Mouse (Mus musculus) brain, embryonic 18.5 days (tissue): ENCODE results near the gene Ccer1.
"Not testable (repeated sequence)": the region's sequence is repeated elsewhere in the genome, so short reads cannot be mapped to it uniquely, and the experiment has no call there.

Source experiments
- DNase-seq: peaks from one replicate; pipeline ENCODE4 v3.0.0-alpha.2; 2012; ENCODE audit warnings: low read depth, low spot score

Gene Ccer1

DNA sequence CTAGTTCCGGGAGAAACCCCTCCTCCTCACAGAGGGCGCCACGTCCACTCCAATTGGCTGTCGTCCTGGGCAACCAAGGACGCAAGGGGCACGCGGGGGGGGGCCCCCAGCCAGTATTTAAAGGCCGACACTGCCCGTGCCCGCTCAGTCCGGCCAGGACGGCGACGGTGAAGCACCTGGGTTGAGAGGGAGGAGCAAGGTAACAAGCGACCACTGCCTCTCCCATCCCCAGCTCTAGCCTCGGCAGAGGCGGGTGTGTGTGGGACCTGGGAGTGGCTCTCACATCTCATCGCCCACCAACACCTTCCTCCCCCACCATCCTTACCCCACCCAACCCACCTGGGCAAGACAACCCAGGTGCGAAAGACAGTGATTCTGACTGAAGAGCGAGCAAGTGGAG, at the start of gene Ccer1:
Ccer1 (plus strand) TSS at position 147 of the 400 bp plus-strand sequence.
- no peak for DNase-seq

- DNase-seq = no peak
These were observed 49.1 kb upstream of the Ccer1 start, which contains the start of gene Epyc for GRCm38 (mm10) chr10:97643768-97644167. Gene Epyc, plus strand, starts transcription at chr10:97644068.

GRCm38 (mm10) chr10:97650334-97650733, 42.5 kb upstream of the Ccer1 start:
- no peak for DNase-seq

DNA sequence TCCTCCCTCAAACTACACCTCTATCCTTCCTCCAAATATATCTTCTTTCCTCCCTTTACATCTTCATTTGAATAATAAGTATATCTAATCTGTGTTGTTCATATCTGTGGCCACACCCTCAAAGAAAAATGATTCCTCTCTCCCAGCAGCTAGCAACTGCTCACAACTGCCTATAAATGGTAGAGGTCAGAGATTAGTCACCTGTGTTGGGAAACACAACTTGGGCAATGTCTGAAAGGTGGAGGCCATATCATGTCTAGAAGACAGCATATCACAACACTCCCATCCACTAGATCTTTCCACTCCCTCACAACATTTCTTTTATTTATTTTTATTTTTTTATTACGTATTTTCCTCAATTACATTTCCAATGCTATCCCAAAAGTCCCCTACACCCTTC, 33.4 kb upstream of the Ccer1 start:
- no peak for DNase-seq

DNA sequence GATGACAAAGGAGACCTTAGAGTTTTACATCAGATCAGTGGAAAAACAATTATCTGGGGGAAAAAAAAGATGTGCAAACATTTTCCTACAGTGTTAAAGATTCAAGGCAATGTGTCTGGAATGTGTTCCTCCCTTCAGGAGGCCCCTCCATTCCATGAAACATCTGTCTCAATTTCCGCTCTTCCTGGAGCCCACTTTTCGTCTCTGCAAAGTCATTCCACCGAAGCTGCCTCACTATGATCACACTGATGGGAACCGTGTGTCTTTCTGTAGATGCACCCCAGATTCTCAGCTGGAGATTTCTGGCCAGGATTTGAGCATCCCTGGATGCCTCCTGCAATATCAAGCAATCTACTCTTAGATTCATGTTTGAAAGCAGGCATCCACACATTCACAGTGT, 24.2 kb upstream of the Ccer1 start:
- no peak for DNase-seq

GRCm38 (mm10) chr10:97670202-97670601, 22.7 kb upstream of the Ccer1 start:
- DNase-seq = peak; percentile 18

GRCm38 (mm10) chr10:97673239-97673638, 19.6 kb upstream of the Ccer1 start:
- DNase-seq = no peak

DNA sequence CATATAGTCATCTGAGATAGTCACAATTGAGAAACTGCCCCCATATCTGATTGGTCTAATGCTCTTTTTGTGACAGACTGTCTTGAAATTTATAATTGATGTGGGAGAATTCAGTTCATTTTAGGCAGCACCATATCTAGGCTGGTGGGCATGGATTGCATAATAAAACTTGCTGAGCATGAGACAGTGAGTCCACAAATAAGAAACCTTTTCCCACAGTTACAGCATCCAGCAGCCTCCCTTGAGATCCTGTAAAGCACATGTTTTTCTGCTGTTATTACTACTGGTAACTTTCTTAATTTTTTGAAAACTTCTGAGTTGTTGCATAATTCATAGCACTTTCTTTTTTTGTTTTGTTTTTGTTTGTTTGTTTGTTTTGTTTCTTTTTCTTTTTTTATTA, 9.9 kb upstream of the Ccer1 start:
- no peak for DNase-seq

DNA sequence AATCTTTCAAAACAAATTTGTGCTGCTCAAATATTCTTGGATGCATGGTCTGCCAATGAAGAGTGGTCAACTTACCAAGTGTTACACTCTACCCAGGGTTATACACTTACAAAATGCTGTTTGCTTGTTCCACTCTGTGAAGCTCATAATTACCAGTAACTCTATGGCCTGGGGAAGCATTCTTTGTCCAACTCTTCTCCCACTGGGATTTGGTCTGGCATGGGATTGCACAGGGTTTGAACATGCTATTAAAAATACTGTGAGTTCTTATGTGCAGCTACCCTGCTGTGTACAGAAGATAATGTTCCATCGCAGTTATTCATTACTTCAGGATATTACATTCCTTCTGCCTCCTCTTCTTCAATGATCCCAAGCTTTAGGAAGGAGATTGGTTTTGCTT, 5.7 kb upstream of the Ccer1 start:
- DNase-seq = no peak

GRCm38 (mm10) chr10:97689425-97689824, 3.4 kb upstream of the Ccer1 start:
- no peak for DNase-seq

DNA sequence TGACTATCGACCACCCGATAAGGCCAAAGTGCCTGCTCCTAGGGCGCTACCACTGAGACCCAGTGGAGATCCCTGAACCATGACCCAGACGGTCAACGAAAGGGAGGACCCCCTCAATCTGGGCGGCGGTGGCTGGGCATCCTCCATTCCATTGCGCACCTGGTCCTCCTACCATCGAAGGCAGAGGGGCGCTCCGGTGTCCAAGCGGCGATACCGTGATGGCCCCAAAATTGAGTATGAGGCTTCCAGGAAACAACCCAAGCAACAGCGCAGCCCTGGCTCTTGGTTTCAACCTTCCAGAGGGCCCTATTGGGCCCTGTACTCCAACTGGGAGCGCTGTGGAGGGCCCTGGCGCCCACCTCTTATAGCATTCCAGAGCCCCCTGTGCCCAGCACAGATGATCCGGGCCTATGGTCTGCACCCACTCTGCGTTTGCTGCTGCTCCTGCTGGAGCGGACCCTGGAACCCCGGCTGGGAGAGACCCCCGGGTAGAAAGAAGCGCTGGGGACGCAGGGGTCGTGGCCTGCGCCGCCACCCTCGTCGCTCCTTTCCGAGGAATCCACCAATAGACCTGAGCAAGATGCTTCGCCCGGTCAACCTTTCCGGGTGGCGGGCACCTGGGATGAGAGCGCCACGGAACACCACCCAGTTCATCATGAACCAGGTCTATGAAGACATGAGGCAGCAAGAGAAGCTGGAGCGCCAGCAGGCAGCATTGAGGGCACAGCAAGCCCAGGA, 708 bp downstream of the Ccer1 start:
- DNase-seq = no peak

DNA sequence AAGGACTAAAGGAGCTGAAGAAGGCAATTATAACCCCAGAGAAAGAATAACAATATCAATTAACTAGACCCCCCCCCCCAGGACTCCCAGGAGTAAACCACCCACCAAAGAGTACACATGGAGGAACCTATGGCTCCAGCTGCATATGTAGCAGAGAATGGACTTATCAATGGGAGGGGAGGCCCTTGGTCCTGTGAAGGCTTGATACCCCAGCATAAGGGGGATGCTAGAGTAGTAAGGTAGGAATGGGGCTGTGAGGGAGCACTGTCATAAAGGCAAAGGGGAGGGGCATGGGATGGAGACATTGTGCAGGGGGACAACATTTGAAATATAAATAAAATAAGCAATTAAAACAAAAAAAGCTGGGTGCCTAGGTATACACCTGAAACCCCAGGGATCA, 9.5 kb downstream of the Ccer1 start:
- DNase-seq = no peak

- DNase-seq = no peak
These were observed 11.7 kb downstream of the Ccer1 start for GRCm38 (mm10) chr10:97704562-97704961.

GRCm38 (mm10) chr10:97712687-97713086, 19.8 kb downstream of the Ccer1 start:
- peak; percentile 47 for DNase-seq

DNA sequence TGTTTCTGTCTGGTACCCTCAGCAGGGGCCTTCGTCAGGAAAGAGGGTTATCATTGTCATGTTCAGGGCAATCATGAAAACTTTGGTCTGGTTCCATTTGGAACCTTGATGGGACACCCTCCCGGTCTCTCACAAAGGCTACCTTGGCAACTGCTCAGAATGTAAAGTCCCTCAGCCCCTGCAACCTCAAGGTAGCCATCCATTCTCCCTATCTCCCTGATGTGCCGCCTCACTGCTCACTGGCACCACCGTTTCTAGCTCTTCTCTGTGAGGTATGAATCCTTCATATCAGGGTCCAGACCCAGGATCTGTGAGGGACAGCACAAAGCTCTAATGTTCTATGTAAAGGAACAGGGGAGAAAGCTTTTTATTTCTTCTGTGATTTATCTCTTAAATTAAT, 21.7 kb downstream of the Ccer1 start:
- DNase-seq = no peak

DNA sequence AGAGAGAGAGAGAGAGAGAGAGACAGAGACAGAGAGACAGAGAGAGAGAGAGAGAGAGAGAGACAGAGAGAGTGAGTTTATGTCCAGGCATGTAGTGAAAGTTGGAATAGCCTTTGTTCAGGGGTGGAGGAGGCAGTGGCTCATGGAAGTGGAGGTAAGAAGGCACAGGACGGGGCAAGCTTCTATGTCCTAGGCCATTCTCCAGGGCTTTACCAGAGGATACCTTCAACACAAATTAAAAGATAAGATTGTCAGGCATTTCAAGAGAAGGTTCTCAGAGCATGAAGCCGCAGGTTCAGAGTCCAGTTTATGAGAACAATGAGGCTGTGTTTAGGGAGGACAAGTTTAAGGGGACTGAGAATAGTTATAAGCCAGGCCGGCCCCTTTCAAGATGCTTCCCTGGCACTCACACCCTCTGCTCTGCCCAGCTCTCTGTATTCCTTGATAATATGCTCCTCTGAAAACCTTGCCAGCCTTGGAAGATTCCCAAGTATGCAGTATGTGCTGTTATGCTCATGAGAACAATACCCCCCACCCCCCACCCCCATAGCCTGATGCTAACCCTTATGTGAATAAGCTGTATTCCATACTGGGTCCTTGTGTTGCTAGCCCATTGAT, 22.5 kb downstream of the Ccer1 start:
- DNase-seq = no peak

DNA sequence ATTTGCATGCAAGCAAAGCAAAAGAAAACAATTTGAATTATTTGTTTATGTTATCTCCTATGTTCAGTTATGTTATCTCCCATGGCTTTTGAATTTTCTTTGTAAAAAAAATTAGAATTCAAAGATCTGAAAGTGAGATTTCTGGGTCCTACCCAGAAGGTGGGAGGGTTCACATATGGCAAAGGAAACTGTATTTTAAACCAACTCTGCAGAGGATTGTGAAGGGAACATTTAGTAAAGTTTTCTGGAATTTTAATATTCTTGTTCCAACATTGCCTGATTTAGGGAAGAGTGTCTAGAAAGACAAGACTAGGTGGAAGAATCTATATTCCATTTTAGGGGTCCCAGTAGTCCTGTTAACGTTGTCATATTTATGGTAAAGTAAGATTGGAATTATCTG, 24.4 kb downstream of the Ccer1 start:
- DNase-seq = no peak

DNA sequence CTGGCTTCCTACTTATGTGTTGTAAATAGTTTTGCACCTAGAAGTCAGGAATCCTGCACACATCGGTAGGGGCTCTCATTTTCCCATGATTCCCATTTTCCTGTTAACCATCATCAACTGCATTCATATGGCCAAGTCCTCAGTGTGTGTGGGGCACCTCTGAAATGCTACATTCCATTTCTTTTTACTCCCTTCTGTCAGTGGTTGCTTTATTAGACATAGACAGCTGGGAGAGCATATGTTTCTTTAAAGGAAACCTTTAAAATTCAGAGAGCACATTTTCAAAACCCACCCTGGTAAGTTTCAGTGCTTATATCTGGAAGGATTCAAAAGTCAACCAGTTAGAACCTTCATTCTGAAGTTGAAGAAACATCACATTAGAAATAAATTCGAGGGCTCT, 25.2 kb downstream of the Ccer1 start:
- no peak for DNase-seq

DNA sequence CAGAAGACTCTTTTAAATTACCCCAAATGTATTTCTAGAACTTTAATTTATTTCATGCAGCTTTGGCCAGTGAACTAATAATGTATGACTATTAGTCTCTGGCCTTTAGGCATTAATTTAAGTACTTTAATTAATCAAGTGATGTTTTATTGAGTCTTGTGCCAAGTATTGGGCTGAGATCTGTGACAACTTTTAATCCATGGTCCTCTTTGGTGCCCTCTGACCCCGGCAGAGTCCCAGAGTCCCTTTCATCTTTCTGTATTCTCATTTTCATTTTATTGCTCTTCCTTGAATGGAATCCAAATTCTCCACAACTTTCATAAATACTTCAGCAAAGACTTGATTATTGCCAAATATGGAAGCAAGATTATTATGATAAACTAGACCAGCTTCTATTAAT, 27.8 kb downstream of the Ccer1 start:
- DNase-seq = no peak

DNA sequence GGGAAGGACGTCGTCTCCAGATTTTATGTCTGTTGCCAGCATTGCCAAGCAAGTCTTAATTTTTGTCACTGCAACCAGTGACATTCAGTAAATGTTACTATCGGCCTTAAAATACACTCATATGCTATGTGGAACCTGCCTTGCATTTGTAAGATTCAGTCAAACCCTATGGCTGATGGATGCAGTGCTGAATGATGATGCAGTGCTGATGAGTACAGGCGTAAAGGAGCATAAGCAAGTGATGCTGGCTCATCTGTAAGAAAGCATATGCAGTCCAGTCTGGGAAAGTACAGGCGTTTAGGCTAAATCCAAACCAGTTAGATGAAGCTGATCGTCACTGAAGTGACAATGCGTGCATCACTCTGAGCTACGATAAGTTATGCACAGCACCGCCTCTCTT, 29.9 kb downstream of the Ccer1 start:
- no peak for DNase-seq

GRCm38 (mm10) chr10:97725929-97726328, 33.1 kb downstream of the Ccer1 start:
- DNase-seq = no peak

DNA sequence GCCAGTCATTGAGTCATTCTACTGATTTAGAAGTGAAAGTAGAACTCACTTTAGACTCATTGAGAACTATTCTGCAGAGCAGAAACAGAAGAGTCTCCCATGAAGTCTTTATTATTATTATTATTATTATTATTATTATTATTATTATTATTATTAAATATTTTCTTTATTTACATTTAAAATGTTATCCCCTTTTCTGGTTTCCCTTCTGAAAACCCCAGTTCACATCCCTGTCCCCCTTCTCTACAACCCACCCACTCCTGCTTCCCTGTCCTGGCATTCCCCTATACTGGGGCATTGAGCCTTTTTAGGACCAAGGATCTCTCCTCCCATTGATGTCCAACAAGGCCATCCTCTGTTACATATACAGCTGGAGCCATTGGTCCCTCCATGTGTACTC, 33.8 kb downstream of the Ccer1 start, which contains the start of gene C030005K15Rik:
C030005K15Rik (minus strand) TSS at position 101 of the 400 bp plus-strand sequence.
- DNase-seq = not testable (repeated sequence)
